Comparison of ENCODE assay signal across 15 mouse cellular contexts in genomic region chr14:104293814-104294213, GRCm38 (mm10).
"Had no signal": no experiment of that assay in that cellular context is flagged by ENCODE, and none has a peak within 500 bp of the region (broad histone marks: within the 10 kb centered on the region; RNA-seq: fewer than 3 reads in every experiment).

No protein-coding gene starts in this region.

- ATAC-seq: intestine, embryonic 16.5 days; lung, postnatal 0 days had no signal

- H3K4me1 ChIP-seq: liver, embryonic 15.5 days had no signal

- H3K9ac ChIP-seq: liver, embryonic 15.5 days; neural tube, embryonic 13.5 days had no signal

- H3K36me3 ChIP-seq: limb, embryonic 10.5 days; liver, embryonic 15.5 days; neural tube, embryonic 13.5 days had no signal

- H3K4me2 ChIP-seq: liver, embryonic 11.5 days; liver, embryonic 15.5 days; neural tube, embryonic 13.5 days had no signal

- DNase-seq: kidney, adult 8-10 months; lung, adult 2 months; lung, postnatal 36 days; retina, postnatal 1 day; right cerebral cortex, postnatal 4 days; spleen, adult 18-20 months; thymus, adult 18-20 months; thymus, postnatal 14 days had no signal

- H3K27ac ChIP-seq: left cerebral cortex, adult 2 months; limb, embryonic 10.5 days; liver, embryonic 15.5 days; neural tube, embryonic 13.5 days had no signal

- H3K27me3 ChIP-seq: liver, embryonic 15.5 days had no signal

- H3K4me3 ChIP-seq: left cerebral cortex, adult 2 months; limb, embryonic 10.5 days; liver, embryonic 15.5 days; neural tube, embryonic 13.5 days had no signal

- H3K9me3 ChIP-seq: limb, embryonic 10.5 days; liver, embryonic 15.5 days; neural tube, embryonic 13.5 days had no signal
